Mouse (Mus musculus): ENCODE measurements around the gene Cyp19a1. TPM values are rescaled to one million over a fixed set of nuclear protein-coding genes. Genes with fewer than 3 reads are reported as not detected.

The Cyp19a1 gene
- polyA plus RNA-seq, 1 experiment = not detected

- WGBS = 70% methylated on average over 12 of the region's 12 CpGs
- Histone ChIP-seq H3K4me3 (replicated peaks; ENCODE audit: extremely low read depth, low read depth, low read length) (no peak overlapping the region), H3K4me1 (ENCODE audit: control insufficient read depth, insufficient read depth, low read length) (no peaks in the 10 kb centered on the region)
- TF ChIP-seq CTCF (IDR thresholded peaks at IDR 0.05; ENCODE audit: insufficient read depth, low read length) (no peak), POLR2A (IDR thresholded peaks at IDR 0.05; ENCODE audit: borderline replicate concordance, extremely low read depth, low read depth, low read length) (no peak)
- no peak for DNase-seq
Observed at GRCm38 (mm10) chr9:54279046-54279589, 11.2 kb upstream of the Cyp19a1 start.

- 77% methylated on average over 4 of the region's 4 CpGs for WGBS
- no peak for TF ChIP-seq CTCF (IDR thresholded peaks at IDR 0.05; ENCODE audit: insufficient read depth, low read length)
- no peak for TF ChIP-seq POLR2A (IDR thresholded peaks at IDR 0.05; ENCODE audit: borderline replicate concordance, extremely low read depth, low read depth, low read length)
- Histone ChIP-seq H3K4me1 (ENCODE audit: control insufficient read depth, insufficient read depth, low read length) (no peaks in the 10 kb centered on the region), H3K4me3 (replicated peaks; ENCODE audit: extremely low read depth, low read depth, low read length) (no peak overlapping the region)
- DNase-seq = no peak
Observed at GRCm38 (mm10) chr9:54275283-54275682, 7.4 kb upstream of the Cyp19a1 start.

- DNase-seq = no peak
- Histone ChIP-seq H3K4me1 (ENCODE audit: control insufficient read depth, insufficient read depth, low read length) (no peaks in the 10 kb centered on the region), H3K4me3 (replicated peaks; ENCODE audit: extremely low read depth, low read depth, low read length) (no peak overlapping the region)
- TF ChIP-seq POLR2A (IDR thresholded peaks at IDR 0.05; ENCODE audit: borderline replicate concordance, extremely low read depth, low read depth, low read length) (no peak), CTCF (IDR thresholded peaks at IDR 0.05; ENCODE audit: insufficient read depth, low read length) (no peak)
- 29% methylated on average over 5 of the region's 5 CpGs for WGBS
Observed at GRCm38 (mm10) chr9:54270889-54271288, 3.0 kb upstream of the Cyp19a1 start.

GRCm38 (mm10) chr9:54269987-54270386, 2.1 kb upstream of the Cyp19a1 start:
- TF ChIP-seq CTCF (IDR thresholded peaks at IDR 0.05; ENCODE audit: insufficient read depth, low read length) (no peak), POLR2A (IDR thresholded peaks at IDR 0.05; ENCODE audit: borderline replicate concordance, extremely low read depth, low read depth, low read length) (no peak)
- Histone ChIP-seq H3K4me3 (replicated peaks; ENCODE audit: extremely low read depth, low read depth, low read length) (no peak overlapping the region), H3K4me1 (ENCODE audit: control insufficient read depth, insufficient read depth, low read length) (no peaks in the 10 kb centered on the region)
- 56% methylated on average over 6 of the region's 6 CpGs for WGBS
- no peak for DNase-seq

GRCm38 (mm10) chr9:54264754-54265153, 3.2 kb downstream of the Cyp19a1 start:
- TF ChIP-seq CTCF (IDR thresholded peaks at IDR 0.05; ENCODE audit: insufficient read depth, low read length) (no peak), POLR2A (IDR thresholded peaks at IDR 0.05; ENCODE audit: borderline replicate concordance, extremely low read depth, low read depth, low read length) (no peak)
- Histone ChIP-seq H3K4me1 (ENCODE audit: control insufficient read depth, insufficient read depth, low read length) (no peaks in the 10 kb centered on the region), H3K4me3 (replicated peaks; ENCODE audit: extremely low read depth, low read depth, low read length) (no peak overlapping the region)
- DNase-seq = no peak
- WGBS = 53% methylated on average over 4 of the region's 4 CpGs

GRCm38 (mm10) chr9:54244869-54245665, 22.8 kb downstream of the Cyp19a1 start:
- TF ChIP-seq POLR2A (IDR thresholded peaks at IDR 0.05; ENCODE audit: borderline replicate concordance, extremely low read depth, low read depth, low read length) (no peak), CTCF (IDR thresholded peaks at IDR 0.05; ENCODE audit: insufficient read depth, low read length) (no peak)
- no peak for DNase-seq
- H3K4me3 ChIP-seq (replicated peaks; ENCODE audit: extremely low read depth, low read depth, low read length) = no peak overlapping the region
- H3K4me1 ChIP-seq (ENCODE audit: control insufficient read depth, insufficient read depth, low read length) = no peaks in the 10 kb centered on the region
- 56% methylated on average over 3 of the region's 3 CpGs for WGBS

GRCm38 (mm10) chr9:54227580-54227979, 40.3 kb downstream of the Cyp19a1 start:
- Histone ChIP-seq H3K4me1 (ENCODE audit: control insufficient read depth, insufficient read depth, low read length) (no peaks in the 10 kb centered on the region), H3K4me3 (replicated peaks; ENCODE audit: extremely low read depth, low read depth, low read length) (no peak overlapping the region)
- no peak for DNase-seq
- WGBS = 65% methylated on average over 6 of the region's 6 CpGs
- TF ChIP-seq CTCF (IDR thresholded peaks at IDR 0.05; ENCODE audit: insufficient read depth, low read length) (no peak), POLR2A (IDR thresholded peaks at IDR 0.05; ENCODE audit: borderline replicate concordance, extremely low read depth, low read depth, low read length) (no peak)

GRCm38 (mm10) chr9:54216511-54216910, 51.4 kb downstream of the Cyp19a1 start:
- Histone ChIP-seq H3K4me3 (replicated peaks; ENCODE audit: extremely low read depth, low read depth, low read length) (no peak overlapping the region), H3K4me1 (ENCODE audit: control insufficient read depth, insufficient read depth, low read length) (no peaks in the 10 kb centered on the region)
- no peak for DNase-seq
- 63% methylated on average over 5 of the region's 5 CpGs for WGBS
- TF ChIP-seq POLR2A (IDR thresholded peaks at IDR 0.05; ENCODE audit: borderline replicate concordance, extremely low read depth, low read depth, low read length) (no peak), CTCF (IDR thresholded peaks at IDR 0.05; ENCODE audit: insufficient read depth, low read length) (no peak)

- Histone ChIP-seq H3K4me3 (replicated peaks; ENCODE audit: extremely low read depth, low read depth, low read length) (no peak overlapping the region), H3K4me1 (ENCODE audit: control insufficient read depth, insufficient read depth, low read length) (no peaks in the 10 kb centered on the region)
- no peak for DNase-seq
- 83% methylated on average over 9 of the region's 9 CpGs for WGBS
- no peak for TF ChIP-seq POLR2A (IDR thresholded peaks at IDR 0.05; ENCODE audit: borderline replicate concordance, extremely low read depth, low read depth, low read length)
- no peak for TF ChIP-seq CTCF (IDR thresholded peaks at IDR 0.05; ENCODE audit: insufficient read depth, low read length)
Observed at GRCm38 (mm10) chr9:54214881-54215280, 53.0 kb downstream of the Cyp19a1 start.

- 58% methylated on average over 5 of the region's 5 CpGs for WGBS
- Histone ChIP-seq H3K4me3 (replicated peaks; ENCODE audit: extremely low read depth, low read depth, low read length) (no peak overlapping the region), H3K4me1 (ENCODE audit: control insufficient read depth, insufficient read depth, low read length) (no peaks in the 10 kb centered on the region)
- TF ChIP-seq CTCF (IDR thresholded peaks at IDR 0.05; ENCODE audit: insufficient read depth, low read length) (no peak), POLR2A (IDR thresholded peaks at IDR 0.05; ENCODE audit: borderline replicate concordance, extremely low read depth, low read depth, low read length) (no peak)
- DNase-seq = no peak
Observed at GRCm38 (mm10) chr9:54194790-54195189, 73.1 kb downstream of the Cyp19a1 start.

All from lung, adult 2 months (tissue).